Mouse (Mus musculus) liver, postnatal 0 days (tissue): ENCODE measurements at regions not wholly inside any gene's neighbourhood (a gene's known extent, or its start where the extent isn't known, plus 50 kb on each side); places are given as distances from the start of the nearest gene placed in this dataset.
A peak's percentile ranks its signal among the peaks of the same experiment; 100 is the strongest.

Source experiments
- CTCF ChIP-seq: sonication (generic); IDR thresholded peaks from 2 replicates; pipeline ENCODE4 v1.5.1; 2016; ENCODE audit warnings: antibody characterized with exemption, low read depth
- EP300 ChIP-seq: IDR thresholded peaks from 2 replicates; pipeline ENCODE4 v1.6.1; 2016; ENCODE audit warnings: antibody characterized with exemption, low read depth, mild to moderate bottlenecking

- TF ChIP-seq CTCF = no peak
- 0 out of 2 replicates have a peak, but pooled peaks have one; percentile 9 for TF ChIP-seq EP300
Measured at GRCm38 (mm10) chr8:10901014-10901413, 107.2 kb downstream of the Irs2 start.
